Mouse (Mus musculus) limb, embryonic 12.5 days (tissue): ENCODE results near the gene Usp17ld. TPM values are rescaled to one million over a fixed set of nuclear protein-coding genes. Genes with fewer than 3 reads are reported as not detected.
"Not testable (repeated sequence)": the region's sequence is repeated elsewhere in the genome, so short reads cannot be mapped to it uniquely, and the experiment has no call there.

ENCODE experiments used
- ATAC-seq: fragments of 200-750 bp; cut with Nextera tagmentation; 2 replicates; pipeline ENCODE4 v1.8.0; 2017; ENCODE audit warnings: low read depth, moderate TSS enrichment; ENCODE audit not compliant: insufficient number of reproducible peaks, insufficient read depth, low FRiP score, low TSS enrichment
- H3K27ac ChIP-seq: fragments of 300-500 bp; sonication (generic); 2 replicates; pipeline ENCODE4 v1.5.1; 2016; ENCODE audit warnings: mild to moderate bottlenecking, moderate library complexity
- H3K27me3 ChIP-seq: fragments of 300-500 bp; sonication (generic); 2 replicates; pipeline ENCODE4 v1.6.1; 2016; ENCODE audit warnings: mild to moderate bottlenecking, moderate library complexity
- H3K36me3 ChIP-seq: fragments of 300-500 bp; sonication (generic); 2 replicates; pipeline ENCODE4 v1.6.1; 2016; ENCODE audit warnings: mild to moderate bottlenecking, moderate library complexity
- H3K4me1 ChIP-seq: fragments of 300-500 bp; sonication (generic); replicated peaks from 2 replicates; pipeline ENCODE4 v1.6.1; 2016
- H3K4me2 ChIP-seq: fragments of 300-500 bp; sonication (generic); 2 replicates; pipeline ENCODE4 v1.6.1; 2016; ENCODE audit warnings: mild to moderate bottlenecking, moderate library complexity
- H3K4me3 ChIP-seq: fragments of 300-500 bp; sonication (generic); replicated peaks from 2 replicates; pipeline ENCODE4 v1.5.1; 2016; ENCODE audit warnings: mild to moderate bottlenecking
- H3K9ac ChIP-seq: fragments of 300-500 bp; sonication (generic); replicated peaks from 2 replicates; pipeline ENCODE4 v1.6.1; 2016; ENCODE audit warnings: mild to moderate bottlenecking, moderate library complexity
- H3K9me3 ChIP-seq: fragments of 300-500 bp; sonication (generic); 2 replicates; pipeline ENCODE4 v1.6.1; 2016; ENCODE audit warnings: mild to moderate bottlenecking, moderate library complexity
- WGBS: fragments of 180-500 bp; shearing (Covaris S2); methylation state at CpG from one replicate; pipeline ENCODE4 v1.1.7; 2016; 5-methylcytosine and 5-hydroxymethylcytosine counted together
- microRNA-seq: library from miRNA; unstranded; fragments of <30 nt; microRNA quantifications from one replicate; pipeline ENCODE4, GENCODE M21; 2017
- polyA plus RNA-seq: library from polyadenylated mRNA; unstranded; fragments of >200 nt; fragmentation: Nextera tagmentation; extraction: Ambion mirVana; gene quantifications from 2 replicates; pipeline ENCODE4 v1.2.1, GENCODE M21; 2016

Usp17ld gene
- not detected in 2 replicates for polyA plus RNA-seq

GRCm38 (mm10) chr7:103252405-103252804 lies at the start of gene Usp17ld:
Usp17ld (minus strand) TSS chr7:103252505.
- not testable (repeated sequence) for H3K27me3 ChIP-seq, ATAC-seq, H3K4me1 ChIP-seq, H3K9ac ChIP-seq, H3K9me3 ChIP-seq, H3K27ac ChIP-seq, H3K4me3 ChIP-seq, H3K4me2 ChIP-seq, H3K36me3 ChIP-seq

GRCm38 (mm10) chr7:103216696-103217095 lies 35.6 kb downstream of the Usp17ld start, which contains the start of gene Olfr594:
Olfr594 (plus strand) TSS chr7:103216996.
- no peak within 1 kb of the TSS for H3K4me2 ChIP-seq
- no peak for ATAC-seq
- H3K4me1 ChIP-seq: no peaks in the 10 kb centered on the region
- H3K27ac ChIP-seq: no peak within 1 kb of the TSS
- H3K36me3 ChIP-seq: no peaks in the 10 kb centered on the region
- no peak within 1 kb of the TSS for H3K9ac ChIP-seq
- no peak within 1 kb of the TSS for H3K4me3 ChIP-seq
- no peaks in the 10 kb centered on the region for H3K9me3 ChIP-seq
- no peaks in the 10 kb centered on the region for H3K27me3 ChIP-seq

- not testable (repeated sequence) for H3K27me3 ChIP-seq, H3K36me3 ChIP-seq, H3K4me1 ChIP-seq, H3K9me3 ChIP-seq, H3K27ac ChIP-seq, H3K9ac ChIP-seq, H3K4me3 ChIP-seq, H3K4me2 ChIP-seq, ATAC-seq
- WGBS: 89% methylated on average over 5 of the region's 5 CpGs
Measured at GRCm38 (mm10) chr7:103212050-103212449, 40.3 kb downstream of the Usp17ld start.

- no peak within 1 kb of the TSS for H3K9ac ChIP-seq
- no peaks in the 10 kb centered on the region for H3K36me3 ChIP-seq
- H3K4me2 ChIP-seq: no peak within 1 kb of the TSS
- H3K4me1 ChIP-seq: no peaks in the 10 kb centered on the region
- no peaks in the 10 kb centered on the region for H3K27me3 ChIP-seq
- no peaks in the 10 kb centered on the region for H3K9me3 ChIP-seq
- H3K27ac ChIP-seq: no peak within 1 kb of the TSS
- no peak for ATAC-seq
- H3K4me3 ChIP-seq: no peak within 1 kb of the TSS
- 76% methylated on average over 1 of the region's 1 CpGs for WGBS
Measured at GRCm38 (mm10) chr7:103211562-103211961, 40.7 kb downstream of the Usp17ld start, which contains the start of gene Olfr593. Olfr593 (plus strand) TSS chr7:103211862.

Small RNA genes lying within 50 kb of the gene (microRNA-seq; reads per million reads assigned to microRNA genes)
- not detected for gene Gm23550
- gene Gm25171: not detected

Other genes starting within 250 kb of the Usp17ld start
- not detected in 2 replicates for gene Olfr582, start 214.5 kb downstream of the Usp17ld start, polyA plus RNA-seq
- not detected in 2 replicates for gene Olfr583, start 201.2 kb downstream of the Usp17ld start, polyA plus RNA-seq
- gene Olfr584, start 170.6 kb downstream of the Usp17ld start, polyA plus RNA-seq: not detected in 2 replicates
- gene Olfr585, start 154.8 kb downstream of the Usp17ld start, polyA plus RNA-seq: not detected in 2 replicates
- gene Olfr586, start 126.9 kb downstream of the Usp17ld start, polyA plus RNA-seq: not detected in 2 replicates
- gene Olfr588-ps1, start 111.6 kb downstream of the Usp17ld start, polyA plus RNA-seq: not detected in 2 replicates
- not detected in 2 replicates for gene Olfr589, start 96.1 kb downstream of the Usp17ld start, polyA plus RNA-seq
- gene Olfr591, start 74.2 kb downstream of the Usp17ld start, polyA plus RNA-seq: not detected in 2 replicates
- not detected in 2 replicates for gene Olfr592, start 67.7 kb downstream of the Usp17ld start, polyA plus RNA-seq
- not detected in 2 replicates for gene Olfr593, start 40.6 kb downstream of the Usp17ld start, polyA plus RNA-seq
- gene Olfr594, start 35.5 kb downstream of the Usp17ld start, polyA plus RNA-seq: not detected in 2 replicates
- not detected in 2 replicates for gene Olfr596, start 53.1 kb upstream of the Usp17ld start, polyA plus RNA-seq
- not detected in 2 replicates for gene Olfr597, start 63.8 kb upstream of the Usp17ld start, polyA plus RNA-seq
- not detected in 2 replicates for gene Olfr598, start 71.1 kb upstream of the Usp17ld start, polyA plus RNA-seq
- not detected in 2 replicates for gene Olfr599, start 83.4 kb upstream of the Usp17ld start, polyA plus RNA-seq
- gene Olfr600, start 97.2 kb upstream of the Usp17ld start, polyA plus RNA-seq: not detected in 2 replicates
- gene Olfr601, start 110.2 kb upstream of the Usp17ld start, polyA plus RNA-seq: not detected in 2 replicates
- gene Olfr603, start 133.7 kb upstream of the Usp17ld start, polyA plus RNA-seq: not detected in 2 replicates
- gene Usp17lc, start 162.6 kb upstream of the Usp17ld start, polyA plus RNA-seq: not detected in 2 replicates
- not detected in 2 replicates for gene Olfr605, start 192.9 kb upstream of the Usp17ld start, polyA plus RNA-seq
- gene Olfr606, start 196.5 kb upstream of the Usp17ld start, polyA plus RNA-seq: not detected in 2 replicates
- not detected in 2 replicates for gene Olfr607, start 211.6 kb upstream of the Usp17ld start, polyA plus RNA-seq
- not detected in 2 replicates for gene Olfr608, start 217.4 kb upstream of the Usp17ld start, polyA plus RNA-seq
- gene Olfr609, start 245.6 kb upstream of the Usp17ld start, polyA plus RNA-seq: not detected in 2 replicates